Mouse (Mus musculus): ENCODE results near the gene Efna3.
A peak's percentile ranks its signal among the peaks of the same experiment; 100 is the strongest.

Gene Efna3

DNA sequence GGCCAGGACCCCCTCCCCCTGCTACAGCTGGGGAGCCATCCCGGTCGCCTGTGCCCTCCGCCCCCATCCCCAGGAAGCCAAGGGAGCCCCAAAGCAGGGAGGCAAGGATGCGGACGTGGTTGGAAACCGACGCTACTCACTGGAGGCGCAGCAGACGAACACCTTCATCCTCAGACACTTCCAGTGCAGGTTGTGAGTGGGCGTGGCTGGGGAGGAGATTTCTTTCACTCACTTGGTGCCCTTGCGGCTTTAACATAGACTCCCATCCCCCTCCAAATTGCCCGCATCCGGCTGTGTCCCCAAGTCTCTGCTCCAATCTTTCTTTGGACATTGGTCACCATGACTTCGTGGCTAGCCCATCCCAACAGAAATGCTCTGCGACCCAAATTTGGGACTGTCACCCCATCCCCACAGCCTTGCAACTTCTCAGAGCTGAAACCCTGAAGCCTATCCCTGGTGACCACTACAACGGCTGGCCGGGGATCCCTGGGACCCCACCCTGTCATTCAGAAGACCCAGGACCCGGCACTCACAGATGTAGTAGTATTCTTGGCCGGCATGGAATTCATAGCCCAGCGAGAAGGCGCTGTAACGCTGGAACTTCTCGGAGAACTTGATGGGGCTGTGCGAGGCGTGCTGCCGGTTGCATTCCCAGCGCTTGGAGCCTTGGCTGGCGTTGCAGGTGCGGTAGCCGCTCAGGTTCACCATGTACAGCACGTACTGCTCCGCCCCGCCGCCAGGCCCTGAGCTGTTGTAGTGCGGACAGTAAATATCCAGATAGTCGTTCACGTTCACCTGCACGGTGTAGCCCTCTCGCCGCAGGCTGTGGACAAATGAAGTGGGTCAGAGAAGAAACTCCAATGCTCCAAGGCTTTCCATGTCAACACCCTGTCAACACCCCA, 6.6 kb downstream of the Efna3 start:
- no peak for DNase-seq (ENCODE audit: low spot score in 2 of 2)

DNA sequence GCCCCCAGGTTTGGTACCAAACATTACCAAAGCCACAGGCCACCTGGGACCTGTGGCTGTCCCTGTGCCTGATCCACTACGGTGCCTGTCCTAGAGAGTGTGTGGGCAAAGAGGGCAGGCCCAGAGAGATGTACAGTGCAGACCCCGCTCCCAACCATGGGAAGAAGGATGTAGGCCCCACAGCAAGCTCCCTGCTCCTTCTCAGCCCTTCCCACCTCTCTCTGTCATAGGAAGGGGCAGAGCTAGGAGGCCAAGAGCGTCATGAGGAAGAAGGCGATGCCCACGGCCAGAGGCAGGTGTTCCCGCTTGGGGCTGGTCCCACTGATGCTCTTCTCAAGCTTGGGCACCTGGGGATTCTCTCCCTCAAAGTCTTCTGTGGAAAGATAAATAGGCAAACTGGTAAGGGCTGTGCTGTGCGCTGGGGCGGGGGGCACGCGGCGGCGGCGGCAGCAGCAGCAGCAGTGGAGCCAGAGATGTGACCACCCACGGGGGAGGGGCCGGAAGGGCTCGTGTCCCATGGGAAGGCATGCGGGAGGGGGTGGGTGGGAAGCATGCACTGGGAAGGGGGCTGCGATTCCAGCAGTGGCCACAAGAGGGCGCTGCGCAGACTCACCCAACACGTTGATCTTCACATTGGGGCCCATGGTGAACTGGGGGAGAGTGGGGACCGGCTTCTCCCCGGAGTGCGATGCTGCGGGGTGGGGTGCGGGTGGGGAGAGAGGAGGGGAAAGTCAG, 7.4 kb downstream of the Efna3 start:
- DNase-seq (ENCODE audit: low spot score in 2 of 2), result peak in 1 of 2 experiments; percentile 65

DNA sequence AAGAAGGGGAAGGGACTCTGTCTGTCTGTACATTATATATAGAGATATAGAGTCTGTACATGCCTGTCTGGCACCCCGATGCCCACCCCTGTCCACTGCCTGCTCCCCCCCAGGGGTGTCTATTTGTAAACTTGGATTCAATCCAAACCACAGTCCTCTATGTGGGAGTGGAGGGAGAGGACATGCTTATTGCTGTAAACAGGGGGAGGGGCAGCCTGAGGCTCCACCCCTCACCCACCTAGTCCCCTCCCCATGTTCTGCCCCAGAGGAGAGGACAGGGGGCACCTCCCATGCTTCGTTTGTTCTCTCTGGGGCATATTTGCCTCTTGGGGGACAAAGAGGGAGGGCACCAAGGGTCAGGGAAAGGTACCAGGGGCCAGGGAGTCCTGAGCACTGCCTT, 8.0 kb downstream of the Efna3 start:
- DNase-seq (ENCODE audit: low spot score in 2 of 2), result no peak

DNA sequence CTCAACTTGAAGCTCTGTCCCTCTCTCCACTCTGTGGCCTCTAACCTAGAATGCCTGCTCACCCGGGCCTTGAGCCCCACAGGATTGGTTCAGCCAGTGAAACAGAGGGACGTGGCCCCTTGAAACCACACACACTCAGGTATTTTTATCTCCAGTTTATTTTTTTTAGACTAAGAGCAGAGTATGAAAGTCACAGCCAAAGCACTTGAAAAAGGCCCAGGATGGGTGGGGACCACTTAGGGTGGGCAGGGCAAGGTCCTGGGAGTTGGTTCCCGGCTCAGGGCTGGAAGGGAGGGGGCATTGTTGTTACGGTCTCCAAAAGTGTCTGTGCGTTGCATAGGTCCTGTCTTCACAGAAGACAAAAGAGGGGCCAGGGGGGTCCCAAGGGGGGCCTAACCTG, 8.4 kb downstream of the Efna3 start:
- DNase-seq (ENCODE audit: low spot score in 2 of 2), result no peak

DNA sequence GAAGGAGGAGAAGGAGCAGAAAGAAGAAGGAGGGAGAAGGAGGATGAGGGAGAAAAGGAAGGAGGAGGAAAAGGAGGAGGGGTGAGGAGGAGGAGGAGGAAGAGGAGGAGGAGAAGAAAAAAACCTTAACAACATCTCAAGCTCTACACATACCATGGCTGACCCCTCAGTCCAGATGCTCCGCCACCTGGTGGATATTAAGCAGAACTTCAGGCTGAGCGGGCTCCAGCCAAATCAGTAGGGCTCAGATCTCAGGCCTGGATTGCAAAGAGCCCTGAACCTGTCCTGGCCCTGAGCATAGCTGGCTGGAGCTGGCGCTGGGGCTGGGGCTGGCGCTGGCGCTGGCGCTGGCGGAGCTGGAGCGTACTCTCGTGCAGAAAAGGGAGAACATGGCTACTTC, 14.7 kb downstream of the Efna3 start:
- DNase-seq (ENCODE audit: low spot score in 2 of 2), result peak in 1 of 2 experiments; percentile 51

DNA sequence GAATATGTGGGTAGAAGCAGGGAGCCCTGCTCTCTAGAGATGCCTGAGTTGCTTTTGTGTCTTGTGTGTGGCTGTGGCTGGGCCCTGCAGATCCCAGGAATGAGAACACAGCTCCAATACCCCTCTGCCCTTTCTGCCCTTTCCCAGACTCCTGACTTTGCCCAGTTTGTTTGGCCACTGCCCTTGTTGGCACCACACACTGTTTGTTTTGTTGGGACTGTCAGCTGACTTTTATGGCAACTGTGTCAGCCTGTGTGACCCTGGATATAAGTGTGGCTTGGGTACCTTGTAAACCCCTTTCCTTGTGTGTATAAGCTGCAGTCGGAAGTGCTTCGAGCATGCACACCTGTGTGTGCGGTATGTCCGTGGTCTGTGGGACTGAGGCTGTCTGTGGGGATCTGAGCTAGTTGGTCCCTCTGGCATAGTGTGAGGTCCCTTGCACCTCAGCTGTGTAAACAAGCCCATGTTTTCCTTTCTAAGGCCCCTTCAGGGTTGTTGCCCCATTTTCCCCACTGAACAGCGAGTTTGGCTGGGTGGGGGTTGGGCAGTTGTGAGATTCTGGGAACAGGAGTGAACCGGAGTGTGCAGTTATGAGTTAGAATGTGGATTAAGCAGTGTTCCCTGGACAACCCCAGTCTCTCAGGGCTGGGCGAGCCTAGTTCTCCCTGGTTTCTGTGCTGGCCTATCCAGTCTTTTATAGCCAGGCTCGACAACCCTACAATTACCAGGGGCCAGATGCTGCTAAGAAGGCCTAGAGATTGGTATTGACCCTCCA, 17.0 kb downstream of the Efna3 start:
- DNase-seq (ENCODE audit: low spot score in 2 of 2), result no peak

DNA sequence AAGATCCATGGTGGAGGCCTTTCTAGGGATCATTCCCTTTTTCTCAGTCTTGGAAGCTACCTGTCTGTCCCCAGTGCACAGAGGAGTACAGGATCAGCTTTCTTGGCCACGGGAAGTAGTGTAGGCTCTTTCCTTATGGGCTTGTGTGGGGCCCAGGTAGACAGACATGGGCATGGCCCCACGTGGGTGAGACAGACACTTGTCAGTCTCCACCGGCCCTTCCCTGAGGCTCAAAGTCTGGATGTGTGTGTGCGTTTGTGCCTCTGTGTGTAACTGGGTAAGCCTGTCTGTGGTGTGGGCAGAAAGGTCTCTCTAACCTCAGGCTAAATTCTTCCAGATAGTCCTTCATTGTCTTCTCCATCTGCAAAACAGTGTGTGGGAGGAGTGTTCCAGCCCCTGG, 17.7 kb downstream of the Efna3 start:
- no peak for DNase-seq (ENCODE audit: low spot score in 2 of 2)

DNA sequence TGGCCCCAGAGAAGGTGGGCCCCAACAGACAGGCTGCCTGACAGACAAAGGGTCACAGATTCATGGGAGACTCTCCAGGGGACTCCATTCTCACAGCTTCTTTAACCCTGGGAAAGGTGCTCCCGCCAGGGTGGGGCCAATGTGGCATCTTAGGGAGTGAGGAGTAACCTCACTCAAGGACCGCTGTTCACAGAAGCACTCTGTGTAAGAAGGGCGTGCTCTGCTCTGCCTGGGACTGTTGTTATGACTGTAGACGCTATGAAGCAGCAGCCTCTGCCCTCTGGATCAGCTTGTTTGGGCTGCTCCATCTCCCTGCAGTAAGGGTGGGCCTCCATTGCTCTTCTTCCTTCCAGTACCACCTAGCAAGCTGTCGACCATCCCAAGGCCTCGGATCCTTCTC, 18.3 kb downstream of the Efna3 start:
- DNase-seq (ENCODE audit: low spot score in 2 of 2), result no peak

DNA sequence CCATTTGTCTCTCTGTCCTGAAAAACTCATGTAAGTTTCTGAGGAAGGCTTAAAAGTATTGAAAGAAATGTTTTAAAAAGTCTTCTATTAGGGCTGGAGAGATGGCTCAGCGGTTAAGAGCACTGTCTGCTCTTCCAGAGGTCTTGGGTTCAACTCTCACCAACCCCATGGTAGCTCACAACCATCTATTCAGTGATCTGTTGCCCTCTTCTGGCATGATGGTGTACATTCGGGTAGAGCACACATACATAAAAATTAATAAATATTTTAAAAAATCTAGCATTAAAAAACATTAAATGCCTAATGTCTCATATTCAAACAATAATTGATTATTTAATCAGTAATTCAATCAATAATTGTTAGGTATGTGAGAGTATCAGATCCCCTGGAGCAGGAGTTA, 22.3 kb downstream of the Efna3 start:
- DNase-seq (ENCODE audit: low spot score in 2 of 2), result no peak

DNA sequence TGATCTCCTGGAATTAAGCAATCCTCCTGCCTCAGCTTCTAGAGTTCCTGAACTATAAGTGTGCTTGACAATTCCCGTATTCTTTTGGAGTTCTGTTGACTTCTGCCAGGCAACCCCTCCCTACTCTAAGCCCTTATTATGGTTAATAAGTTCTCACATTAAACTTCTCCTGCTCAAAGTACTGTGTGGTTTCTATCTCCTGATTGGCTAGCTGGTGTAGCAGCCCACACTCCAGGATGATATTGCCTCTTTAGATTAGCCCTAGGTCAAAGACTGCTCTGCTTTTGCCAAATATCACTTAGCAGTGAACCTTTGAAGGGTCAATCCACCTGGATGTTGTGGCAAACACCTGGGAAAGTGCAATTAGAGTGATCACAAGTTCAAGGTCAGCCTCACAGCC, 22.7 kb downstream of the Efna3 start:
- no peak for DNase-seq (ENCODE audit: low spot score in 2 of 2)

DNA sequence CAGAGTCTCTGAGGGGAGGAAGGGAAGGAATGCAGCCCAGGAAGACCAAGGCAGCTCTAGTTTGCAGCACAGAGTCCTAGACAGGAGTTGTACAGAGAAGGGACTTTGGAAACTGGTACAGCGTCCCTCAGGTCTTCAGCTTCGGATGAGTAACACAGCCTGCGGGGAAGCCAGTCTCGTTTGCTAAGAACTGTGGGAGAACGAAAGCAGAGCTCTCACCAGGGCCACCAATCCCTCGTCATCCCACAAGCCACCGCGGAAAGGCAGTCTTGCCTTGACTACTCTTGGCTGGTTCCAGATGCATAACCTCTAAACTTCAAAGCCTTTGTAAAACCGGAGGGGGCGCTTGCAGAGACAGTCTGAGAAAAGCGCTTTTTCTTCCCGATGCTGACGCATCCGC, 23.3 kb downstream of the Efna3 start:
- DNase-seq (ENCODE audit: low spot score in 2 of 2), result no peak

DNA sequence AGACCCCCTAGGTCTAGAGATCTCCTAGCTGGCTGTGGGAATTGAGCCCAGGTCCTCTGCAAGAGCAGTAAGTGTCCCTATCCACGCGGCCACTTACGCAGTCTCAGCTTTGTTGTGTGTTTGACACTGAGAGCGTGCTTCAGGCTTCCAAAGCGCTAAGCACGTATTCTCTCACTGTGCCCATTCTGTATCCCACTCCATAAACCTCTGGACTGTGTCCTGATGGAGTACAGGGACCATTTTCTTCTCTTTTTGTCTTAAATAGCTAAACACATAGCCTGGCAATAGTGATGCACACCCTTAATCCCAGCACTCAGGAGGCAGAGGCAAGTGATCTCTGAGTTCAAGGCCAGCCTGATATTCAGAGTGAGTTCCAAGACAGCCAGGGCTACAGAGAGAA, 23.9 kb downstream of the Efna3 start:
- DNase-seq (ENCODE audit: low spot score in 2 of 2), result no peak

DNA sequence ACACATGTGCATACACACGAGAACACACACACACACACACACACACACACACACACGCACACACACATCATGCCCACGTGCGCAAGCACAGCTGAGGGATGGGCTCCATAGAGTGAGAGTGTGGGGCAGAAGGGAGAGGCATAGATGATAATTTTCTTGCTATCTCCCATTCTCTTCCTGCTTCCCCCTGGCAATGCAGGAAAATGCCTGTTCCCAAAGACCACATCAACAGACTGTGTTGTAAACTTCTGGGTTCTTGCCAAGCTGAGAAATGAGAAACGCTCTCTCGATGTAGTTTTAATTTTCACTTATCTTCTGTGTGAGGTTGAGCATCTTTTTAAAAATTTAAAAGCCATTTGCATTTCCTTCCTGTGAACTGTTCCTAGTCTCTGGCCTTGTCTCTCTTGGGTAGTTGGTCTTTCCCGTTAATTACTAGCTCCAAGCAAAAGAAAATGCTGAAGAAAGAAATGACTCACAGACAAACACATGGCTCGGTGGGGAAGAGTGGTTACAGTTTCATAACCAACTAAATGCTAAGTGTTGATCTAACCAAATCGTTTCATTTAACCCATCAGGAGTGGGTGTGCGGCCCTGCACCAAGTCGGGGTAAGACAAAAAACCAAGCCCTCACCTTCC, 25.9 kb downstream of the Efna3 start:
- no peak for DNase-seq (ENCODE audit: low spot score in 2 of 2)

DNA sequence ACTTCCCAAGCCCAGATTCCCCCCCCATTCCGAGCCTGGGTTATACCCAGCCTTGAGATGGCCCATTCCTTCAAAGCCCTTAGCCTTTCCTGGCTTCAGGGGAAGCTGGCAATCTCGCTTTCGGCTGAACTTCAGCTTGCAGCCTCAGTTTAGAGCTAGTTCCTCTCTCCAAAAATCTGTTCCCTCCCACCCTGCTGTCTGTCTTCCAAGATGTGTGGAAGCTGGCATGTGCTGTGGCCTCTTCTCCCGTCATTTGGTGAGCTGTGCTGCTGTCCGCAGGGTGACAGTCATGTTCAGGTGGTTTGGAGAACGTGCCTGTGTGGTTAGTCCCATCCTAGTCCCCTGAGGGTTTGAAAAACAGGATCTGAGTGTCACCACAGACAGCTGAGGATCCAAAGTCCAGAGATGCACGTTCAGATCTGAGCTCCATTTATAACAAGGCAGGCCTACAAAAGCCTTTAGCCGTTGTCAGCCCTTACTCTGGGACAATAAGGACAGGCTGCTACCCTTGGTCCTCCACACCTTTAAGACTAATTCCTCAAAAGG, 27.0 kb downstream of the Efna3 start:
- DNase-seq (ENCODE audit: low spot score in 2 of 2), result no peak

DNA sequence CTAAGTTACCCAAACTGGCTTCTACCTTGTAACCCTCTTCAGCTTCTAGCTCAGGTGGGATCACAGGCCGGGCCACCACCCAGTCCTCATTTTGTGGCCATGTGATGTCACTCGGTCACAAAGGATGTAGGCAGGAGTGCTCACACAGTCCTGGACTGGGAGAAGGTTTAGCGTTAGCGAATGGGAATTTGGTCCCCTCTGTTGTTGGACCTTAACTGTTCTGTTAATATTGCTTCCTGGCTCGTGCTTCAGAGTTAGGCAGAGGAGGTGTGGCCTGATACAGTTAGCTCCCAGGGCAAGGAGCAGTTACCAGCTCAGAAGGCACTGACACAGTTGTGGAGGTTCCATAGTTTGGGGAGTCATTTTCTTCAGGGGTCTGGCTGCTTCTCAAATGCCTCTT, 28.6 kb downstream of the Efna3 start:
- no peak for DNase-seq (ENCODE audit: low spot score in 2 of 2)

DNA sequence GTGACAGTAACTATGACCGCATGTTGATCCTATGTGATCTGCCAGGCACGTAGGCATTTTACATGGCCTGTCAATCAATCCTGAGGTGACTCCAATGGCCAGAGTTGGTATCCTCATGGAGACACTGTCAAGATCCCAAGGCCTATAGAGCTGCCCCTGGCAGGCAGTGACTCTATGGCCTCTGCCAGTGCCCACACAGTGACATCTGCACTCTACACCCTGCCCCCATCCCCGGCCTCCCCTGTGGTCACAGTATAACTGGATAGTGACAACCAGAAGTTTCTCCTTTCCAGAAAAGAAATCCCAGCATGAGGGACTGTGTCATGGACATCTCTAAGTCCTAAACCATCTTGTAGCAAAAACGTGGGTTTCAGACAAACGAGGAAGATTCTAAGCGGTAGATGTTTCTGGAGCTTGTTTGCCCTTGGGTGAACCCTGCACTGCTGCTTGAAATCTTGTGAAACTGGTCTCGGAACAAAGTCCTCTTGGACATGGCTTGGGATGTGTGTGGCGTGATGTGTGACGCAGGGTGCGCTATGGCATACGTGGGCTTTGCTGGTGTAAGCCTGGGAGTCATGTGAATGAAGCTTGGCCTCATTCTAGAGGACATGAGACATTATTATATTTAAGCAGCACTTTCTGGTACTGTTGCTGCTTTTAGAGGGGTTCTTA, 29.4 kb downstream of the Efna3 start:
- DNase-seq (ENCODE audit: low spot score in 2 of 2), result no peak

DNA sequence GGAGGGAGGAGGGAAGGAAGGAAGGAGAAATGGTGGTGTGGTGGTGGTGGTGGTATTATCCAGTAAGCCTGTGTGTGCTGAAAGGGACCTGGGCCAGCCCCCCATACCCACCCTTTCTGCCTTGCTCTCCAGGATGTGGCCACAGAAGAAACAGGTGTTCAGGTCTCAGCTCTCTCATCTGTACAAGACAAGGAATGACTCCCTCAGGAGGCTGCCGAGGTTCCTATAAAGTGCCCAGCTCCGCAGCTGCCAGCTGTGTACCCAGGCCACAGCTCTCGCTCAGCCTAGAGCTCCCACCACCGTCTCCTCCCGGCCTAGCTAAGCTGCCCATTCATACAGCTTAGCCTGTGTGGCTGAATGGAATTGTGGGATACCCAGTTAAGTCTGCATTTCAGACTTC, 30.5 kb downstream of the Efna3 start:
- no peak for DNase-seq (ENCODE audit: low spot score in 2 of 2)

DNA sequence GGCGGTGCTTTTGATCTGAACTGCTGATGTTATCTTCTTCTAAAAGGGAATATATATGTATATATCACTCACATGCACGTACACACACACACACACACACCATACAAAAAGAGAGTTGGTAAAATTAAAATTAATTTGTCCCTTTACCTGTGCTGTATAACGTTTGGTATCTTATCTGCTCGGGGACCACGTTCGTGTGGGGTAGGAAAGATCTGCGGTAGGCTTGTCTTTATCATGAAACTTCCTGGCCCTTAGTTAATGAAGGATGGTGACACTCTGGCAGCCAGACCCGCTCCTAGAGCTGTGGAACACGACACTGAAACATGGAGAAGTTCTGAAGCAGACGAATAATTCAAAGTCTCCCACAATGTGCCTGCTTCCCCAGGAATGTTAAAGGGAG, 30.9 kb downstream of the Efna3 start:
- no peak for DNase-seq (ENCODE audit: low spot score in 2 of 2)

DNA sequence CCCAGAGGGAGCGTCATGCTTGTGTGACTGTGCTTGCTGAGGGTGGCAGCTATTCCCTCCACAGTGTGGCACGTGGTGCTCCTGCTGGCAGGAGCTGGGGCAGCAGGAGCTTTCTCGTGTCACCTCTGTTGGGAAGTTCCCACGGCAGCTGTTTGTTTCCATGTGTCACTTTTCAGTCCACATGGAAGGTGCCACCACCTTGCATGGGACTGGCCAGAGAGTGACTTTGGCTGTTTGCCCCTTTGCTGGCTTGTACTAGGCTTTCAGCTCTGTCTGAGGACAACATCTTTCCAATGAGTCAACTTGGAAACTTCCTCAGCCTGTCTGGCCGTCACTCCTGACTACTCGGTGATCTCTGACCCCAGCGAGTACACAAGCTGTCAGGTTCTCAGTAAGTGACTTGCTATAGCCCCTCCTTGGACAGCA, 34.2 kb downstream of the Efna3 start:
- DNase-seq (ENCODE audit: low spot score in 2 of 2), result no peak

DNA sequence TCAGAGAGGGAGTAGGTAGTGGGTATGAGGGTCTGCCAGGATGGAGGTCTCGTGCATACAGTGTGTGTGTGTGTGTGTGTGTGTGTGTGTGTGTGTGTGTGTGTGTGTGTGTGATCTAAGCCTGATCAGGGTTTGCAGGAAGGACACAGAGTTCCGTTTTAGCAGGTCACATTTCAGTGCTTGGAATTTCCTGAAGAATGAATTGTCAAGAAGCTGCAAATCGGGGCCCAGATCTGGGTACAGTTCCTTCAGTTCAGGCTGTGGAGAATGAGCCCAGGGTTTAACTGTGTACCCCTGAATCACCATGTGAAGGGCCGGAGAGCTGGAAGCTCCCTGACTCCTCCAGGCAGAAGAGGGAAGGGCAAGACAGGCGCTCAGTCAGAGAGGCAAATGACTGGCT, 35.5 kb downstream of the Efna3 start:
- DNase-seq (ENCODE audit: low spot score in 2 of 2), result no peak

DNA sequence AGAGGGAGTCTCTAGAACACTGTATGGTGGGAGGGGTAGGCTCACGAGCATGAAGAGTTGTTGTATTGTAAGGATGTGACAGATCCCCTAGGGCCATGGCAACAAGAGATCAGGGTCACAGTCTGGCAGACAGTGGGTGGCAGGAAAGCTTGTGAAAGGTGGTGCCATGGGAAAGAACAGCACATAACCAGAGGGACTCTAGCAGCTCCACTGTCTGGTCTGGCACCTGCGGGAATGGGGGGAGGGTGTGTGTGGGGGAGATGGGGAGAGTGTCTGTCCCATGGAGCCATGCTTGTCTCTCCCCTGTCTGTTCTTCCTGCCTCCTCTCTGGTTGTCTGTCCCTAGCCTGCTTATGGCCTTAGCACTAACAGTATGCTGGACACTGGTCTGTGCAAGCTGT, 37.2 kb downstream of the Efna3 start:
- DNase-seq (ENCODE audit: low spot score in 2 of 2), result no peak
